9 mouse cellular contexts compared by ENCODE assay signal in genomic region chr4:108387106-108387505, GRCm38 (mm10). TPM values are rescaled to one million over a fixed set of nuclear protein-coding genes. Genes with fewer than 3 reads are reported as not detected.
DNase-seq lines count a peak whose midpoint lies in the region; ATAC-seq lines count a peak whose summit lies in the region.
"Had no signal": no experiment of that assay in that cellular context is flagged by ENCODE, and none has a peak within 500 bp of the region (broad histone marks: within the 10 kb centered on the region; RNA-seq: fewer than 3 reads in every experiment).

No protein-coding gene starts in this region.

- 37% methylated on average over 4 of the region's 4 CpGs for WGBS in heart, embryonic 12.5 days
- WGBS in heart, embryonic 16.5 days, result 36% methylated on average over 4 of the region's 4 CpGs

- peak overlapping the region; percentile 74 for H3K4me2 ChIP-seq in heart, embryonic 12.5 days
- peak overlapping the region; percentile 84 for H3K4me2 ChIP-seq in heart, embryonic 16.5 days (ENCODE audit: low read depth, low read length)

- peak; percentile 22; the same call in 1 of the 2 replicates for ATAC-seq in heart, embryonic 12.5 days (ENCODE audit: insufficient number of reproducible peaks, low FRiP score)
- no peak for ATAC-seq in heart, embryonic 16.5 days (replicated peaks; ENCODE audit: extremely low read depth, insufficient read depth, low FRiP score)

- no peaks in the 10 kb centered on the region for H3K36me3 ChIP-seq in heart, embryonic 12.5 days
- H3K36me3 ChIP-seq in heart, embryonic 16.5 days (ENCODE audit: control insufficient read depth, insufficient read depth), result no peaks in the 10 kb centered on the region

- peak overlapping the region; percentile 84 for H3K27ac ChIP-seq in heart, embryonic 12.5 days (ENCODE audit: poor library complexity, severe bottlenecking)
- peak overlapping the region; percentile 93 for H3K27ac ChIP-seq in heart, embryonic 16.5 days (ENCODE audit: low read length)

- H3K4me3 ChIP-seq in heart, embryonic 12.5 days, result peak overlapping the region; percentile 42; the same call in 1 of the 2 replicates
- H3K4me3 ChIP-seq in heart, embryonic 16.5 days (ENCODE audit: low read length), result no peak overlapping the region; the same call in 1 of the 2 replicates

- H3K4me1 ChIP-seq in heart, embryonic 12.5 days (replicated peaks), result peaks cover 33% of the 10 kb centered on the region
- peaks cover 14% of the 10 kb centered on the region; the same call in 1 of the 2 replicates for H3K4me1 ChIP-seq in heart, embryonic 16.5 days (ENCODE audit: control insufficient read depth, insufficient read depth, low read length)

- peaks cover 24% of the 10 kb centered on the region for H3K27me3 ChIP-seq in heart, embryonic 12.5 days (replicated peaks)
- peaks cover 14% of the 10 kb centered on the region for H3K27me3 ChIP-seq in heart, embryonic 16.5 days (ENCODE audit: control insufficient read depth, insufficient read depth, low read length)

- H3K9ac ChIP-seq in heart, embryonic 12.5 days, result peak overlapping the region; percentile 69; the same call in 1 of the 2 replicates
- peak overlapping the region; percentile 76 for H3K9ac ChIP-seq in heart, embryonic 16.5 days (ENCODE audit: low read length)

- intact Hi-C loops in heart, postnatal 14 days (cut with DNase I), result loop anchor here (5.0 kb wide), 1 partner anchor 35 kb away; no protein-coding TSS in a partner anchor

- no peak for DNase-seq in heart, postnatal 14 days
- peak; percentile 44 for DNase-seq in ES-CJ7 (ENCODE audit: low read depth, low spot score)
- peak; percentile 34 for DNase-seq in lung, postnatal 36 days
- no peak for DNase-seq in frontal cortex, postnatal 36 days (ENCODE audit: low spot score in 2 of 2)
- no peak for DNase-seq in spleen, postnatal 36 days (ENCODE audit: low spot score in 2 of 2)
- no peak for DNase-seq in yolk sac, embryonic 10.5 days (ENCODE audit: low spot score)

- H3K9me3 ChIP-seq in heart, embryonic 12.5 days (replicated peaks), result no peaks in the 10 kb centered on the region
- no peaks in the 10 kb centered on the region for H3K9me3 ChIP-seq in heart, embryonic 16.5 days (replicated peaks; ENCODE audit: control insufficient read depth, low read length)

RNA-seq across cellular contexts. Expression of gene Shisal2a, which starts 4.0 kb away (rescaled TPM):
- 1.1 and 1.4 TPM in 2 replicates for polyA plus RNA-seq in heart, embryonic 12.5 days (2016; fragmentation: Nextera tagmentation; extraction: Ambion mirVana)
- total RNA-seq in heart, postnatal 14 days (2021), result not detected
- polyA plus RNA-seq in heart, embryonic 16.5 days (2015; fragmentation: Nextera tagmentation; extraction: Ambion mirVana), result 1.3 and 1.4 TPM in 2 replicates
- total RNA-seq: liver, adult 2 months had no signal
- polyA plus RNA-seq: liver, adult 2 months had no signal

RNA-seq across cellular contexts. Expression of gene Gpx7, which starts 19.7 kb away (rescaled TPM):
- 66.1 and 67.6 TPM in 2 replicates for polyA plus RNA-seq in heart, embryonic 12.5 days (2016; fragmentation: Nextera tagmentation; extraction: Ambion mirVana)
- 10 to 100 TPM; 12.7 to 13.9 TPM for total RNA-seq in heart, postnatal 14 days (2021)
- polyA plus RNA-seq in heart, embryonic 16.5 days (2015; fragmentation: Nextera tagmentation; extraction: Ambion mirVana), result 51.4 and 53.6 TPM in 2 replicates

RNA-seq across cellular contexts. Expression of gene Coa7, which starts 59.2 kb away (rescaled TPM):
- 46.6 and 46.8 TPM in 2 replicates for polyA plus RNA-seq in heart, embryonic 12.5 days (2016; fragmentation: Nextera tagmentation; extraction: Ambion mirVana)
- 10 to 100 TPM; 41.1 TPM for total RNA-seq in heart, postnatal 14 days (2021)
- 46.3 and 53.6 TPM in 2 replicates for polyA plus RNA-seq in heart, embryonic 16.5 days (2015; fragmentation: Nextera tagmentation; extraction: Ambion mirVana)

Comparison
In these comparisons a context has a peak if more than half of its experiments do, and no peak if none do; other contexts are left out.
1. DNase-seq: peak in ES-CJ7 (single experiment) and lung, postnatal 36 days (single experiment); none in heart, postnatal 14 days (0 of 2), frontal cortex, postnatal 36 days (0 of 2), spleen, postnatal 36 days (0 of 2) and yolk sac, embryonic 10.5 days (single experiment).